Mouse (Mus musculus): Measurements from ENCODE around the gene Gm10031.
"Not testable (repeated sequence)": the region's sequence is repeated elsewhere in the genome, so short reads cannot be mapped to it uniquely, and the experiment has no call there.

Gene Gm10031

GRCm38 (mm10) chr1:156523842-156524241 is at the start of gene Gm10031:
Gene Gm10031 (plus strand): TSS chr1:156524012.
- in situ Hi-C loops (cut with MboI, MseI) = not testable (repeated sequence)

- in situ Hi-C loops (cut with MboI, MseI) = no loop called here
Observed at GRCm38 (mm10) chr1:156474854-156475253, 49.0 kb upstream of the Gm10031 start.

- in situ Hi-C loops (cut with MboI, MseI) = no loop called here
Observed at GRCm38 (mm10) chr1:156476016-156476415, 47.8 kb upstream of the Gm10031 start.

- in situ Hi-C loops (cut with MboI, MseI) = no loop called here
Observed at GRCm38 (mm10) chr1:156476535-156476934, 47.3 kb upstream of the Gm10031 start.

- in situ Hi-C loops (cut with MboI, MseI) = loop anchor here in 1 of 2 experiments (5.0 kb wide), 1 partner anchor 65 kb away; no protein-coding TSS in a partner anchor
Observed at GRCm38 (mm10) chr1:156481826-156482225, 42.0 kb upstream of the Gm10031 start.

- in situ Hi-C loops (cut with MboI, MseI) = no loop called here
Observed at GRCm38 (mm10) chr1:156487498-156487897, 36.3 kb upstream of the Gm10031 start.

GRCm38 (mm10) chr1:156488031-156488430 is 35.8 kb upstream of the Gm10031 start:
- in situ Hi-C loops (cut with MboI, MseI) = no loop called here

GRCm38 (mm10) chr1:156491226-156491796 is 32.5 kb upstream of the Gm10031 start:
- in situ Hi-C loops (cut with MboI, MseI) = no loop called here

- in situ Hi-C loops (cut with MboI, MseI) = no loop called here
Observed at GRCm38 (mm10) chr1:156495025-156495424, 28.8 kb upstream of the Gm10031 start.

- in situ Hi-C loops (cut with MboI, MseI) = no loop called here
Observed at GRCm38 (mm10) chr1:156496910-156497309, 26.9 kb upstream of the Gm10031 start.

- in situ Hi-C loops (cut with MboI, MseI) = no loop called here
Observed at GRCm38 (mm10) chr1:156504945-156505523, 18.8 kb upstream of the Gm10031 start.

- in situ Hi-C loops (cut with MboI, MseI) = no loop called here
Observed at GRCm38 (mm10) chr1:156505901-156506300, 17.9 kb upstream of the Gm10031 start.

- in situ Hi-C loops (cut with MboI, MseI) = no loop called here
Observed at GRCm38 (mm10) chr1:156507753-156508152, 16.1 kb upstream of the Gm10031 start.

GRCm38 (mm10) chr1:156520136-156520780 is 3.6 kb upstream of the Gm10031 start:
- in situ Hi-C loops (cut with MboI, MseI) = no loop called here

- in situ Hi-C loops (cut with MboI, MseI) = no loop called here
Observed at GRCm38 (mm10) chr1:156521796-156522517, 1.9 kb upstream of the Gm10031 start.

- in situ Hi-C loops (cut with MboI, MseI) = not testable (repeated sequence)
Observed at GRCm38 (mm10) chr1:156532476-156533175, 8.8 kb downstream of the Gm10031 start.

- in situ Hi-C loops (cut with MboI, MseI) = no loop called here
Observed at GRCm38 (mm10) chr1:156533483-156533882, 9.7 kb downstream of the Gm10031 start.

- in situ Hi-C loops (cut with MboI, MseI) = no loop called here
Observed at GRCm38 (mm10) chr1:156533911-156534310, 10.1 kb downstream of the Gm10031 start.

- in situ Hi-C loops (cut with MboI, MseI) = loop anchor here in 1 of 2 experiments (5.0 kb wide), 1 partner anchor 95 kb away; no protein-coding TSS in a partner anchor
Observed at GRCm38 (mm10) chr1:156537031-156537430, 13.2 kb downstream of the Gm10031 start.

- in situ Hi-C loops (cut with MboI, MseI) = loop anchor here in 1 of 2 experiments (5.0 kb wide), 1 partner anchor 95 kb away; no protein-coding TSS in a partner anchor
Observed at GRCm38 (mm10) chr1:156537701-156538100, 13.9 kb downstream of the Gm10031 start.

- in situ Hi-C loops (cut with MboI, MseI) = loop anchor here in 1 of 2 experiments (5.0 kb wide), 1 partner anchor 94 kb away; no protein-coding TSS in a partner anchor
Observed at GRCm38 (mm10) chr1:156538382-156538781, 14.6 kb downstream of the Gm10031 start.
